Mouse (Mus musculus) ES-E14 (cell line): ENCODE measurements at regions not wholly inside any gene's neighbourhood (a gene's known extent, or its start where the extent isn't known, plus 50 kb on each side); places are given as distances from the start of the nearest gene placed in this dataset.

Source experiments
- CHD2 ChIP-seq: IDR thresholded peaks from 2 replicates; pipeline ENCODE4 v1.6.1; 2014; ENCODE audit warnings: mild to moderate bottlenecking, low read depth, low read length, inconsistent platforms
- HCFC1 ChIP-seq: IDR thresholded peaks from 2 replicates; pipeline ENCODE4 v1.6.1; 2012; ENCODE audit warnings: low read length, inconsistent platforms, borderline replicate concordance; ENCODE audit not compliant: insufficient read depth
- ZC3H11A ChIP-seq: IDR thresholded peaks from 2 replicates; pipeline ENCODE4 v1.6.1; 2012; ENCODE audit warnings: low read depth, mild to moderate bottlenecking, inconsistent platforms, low read length, borderline replicate concordance
- ZNF384 ChIP-seq: IDR thresholded peaks from 2 replicates; pipeline ENCODE4 v1.6.1; 2012; ENCODE audit warnings: low read depth, low read length, inconsistent platforms

DNA sequence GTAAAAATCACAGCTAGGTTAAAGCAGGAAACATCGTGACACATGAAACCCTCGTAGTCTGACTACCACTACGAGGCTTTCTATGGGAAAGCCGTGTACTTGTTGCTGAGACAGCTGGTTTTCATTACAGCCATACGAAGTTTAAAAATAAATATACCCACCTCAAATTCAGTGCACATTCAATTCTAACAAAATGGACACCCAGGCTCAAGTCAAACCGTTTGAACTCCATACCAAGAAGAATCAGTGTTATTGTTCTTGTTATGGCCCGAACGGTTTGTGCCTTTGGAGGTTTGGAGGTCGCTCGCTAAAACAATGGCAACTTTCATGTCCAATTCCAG, 87.7 kb downstream of the Adamts15 start:
- TF ChIP-seq HCFC1 (no peak), CHD2 (no peak), ZNF384 (no peak), ZC3H11A (no peak)
